Mouse (Mus musculus) liver, embryonic 16.5 days (tissue): Measurements from ENCODE around the gene Phactr2. TPM values are rescaled to one million over a fixed set of nuclear protein-coding genes. Genes with fewer than 3 reads are reported as not detected.

Source experiments
- ATAC-seq: fragments of 200-750 bp; cut with Nextera tagmentation; 2 replicates; pipeline ENCODE4 v1.8.0; 2017; ENCODE audit warnings: low read depth, mild to moderate bottlenecking, moderate number of reproducible peaks, moderate library complexity
- H3K27ac ChIP-seq: fragments of 300-500 bp; sonication (generic); 2 replicates; pipeline ENCODE4 v1.5.1; 2014; ENCODE audit warnings: mild to moderate bottlenecking, low read length
- H3K27me3 ChIP-seq: fragments of 300-500 bp; sonication (generic); 2 replicates; pipeline ENCODE4 v1.6.1; 2014; ENCODE audit warnings: low read depth, low read length, mixed read lengths; ENCODE audit not compliant: control insufficient read depth, insufficient read depth
- H3K36me3 ChIP-seq: fragments of 300-500 bp; sonication (generic); 2 replicates; pipeline ENCODE4 v1.6.1; 2014; ENCODE audit warnings: mild to moderate bottlenecking; ENCODE audit not compliant: control insufficient read depth, insufficient read depth
- H3K4me1 ChIP-seq: fragments of 300-500 bp; sonication (generic); 2 replicates; pipeline ENCODE4 v1.6.1; 2014; ENCODE audit warnings: low read depth, low read length, mixed read lengths; ENCODE audit not compliant: control insufficient read depth
- H3K4me2 ChIP-seq: fragments of 300-500 bp; sonication (generic); 2 replicates; pipeline ENCODE4 v1.6.1; 2014; ENCODE audit warnings: low read depth, low read length, mixed read lengths
- H3K4me3 ChIP-seq: fragments of 300-500 bp; sonication (generic); 2 replicates; pipeline ENCODE4 v1.5.1; 2014; ENCODE audit warnings: low read depth, mild to moderate bottlenecking, low read length
- H3K9ac ChIP-seq: fragments of 300-500 bp; sonication (generic); 2 replicates; pipeline ENCODE4 v1.6.1; 2014; ENCODE audit warnings: low read depth, low read length
- H3K9me3 ChIP-seq: fragments of 300-500 bp; sonication (generic); replicated peaks from 2 replicates; pipeline ENCODE4 v1.6.1; 2016; ENCODE audit warnings: low read length; ENCODE audit not compliant: control insufficient read depth
- WGBS: fragments of 180-500 bp; shearing (Covaris S2); extraction: QIAGEN DNeasy Blood & Tissue Kit; methylation state at CpG from one replicate; pipeline ENCODE4 v1.1.7; 2014; ENCODE audit not compliant: insufficient replicate concordance; 5-methylcytosine and 5-hydroxymethylcytosine counted together
- polyA plus RNA-seq: library from polyadenylated mRNA; unstranded; fragments of >200 nt; fragmentation: Nextera tagmentation; extraction: Ambion mirVana; gene quantifications from 2 replicates; pipeline ENCODE4 v1.2.1, GENCODE M21; 2015

Gene Phactr2
- polyA plus RNA-seq, 1 experiment from 2014 or later = 3.4 TPM

GRCm38 (mm10) chr10:13238188-13238587, 236.0 kb downstream of the Phactr2 start:
- Histone ChIP-seq H3K9ac (no peak overlapping the region), H3K27ac (no peak overlapping the region), H3K4me3 (no peak overlapping the region), H3K9me3 (no peaks in the 10 kb centered on the region), H3K27me3 (no peaks in the 10 kb centered on the region), H3K36me3 (no peaks in the 10 kb centered on the region), H3K4me2 (no peak overlapping the region), H3K4me1 (no peaks in the 10 kb centered on the region)
- 60% methylated on average over 4 of the region's 4 CpGs for WGBS
- no peak for ATAC-seq

- no peak overlapping the region for H3K27ac ChIP-seq
- H3K36me3 ChIP-seq = no peaks in the 10 kb centered on the region
- no peaks in the 10 kb centered on the region for H3K4me1 ChIP-seq
- H3K9ac ChIP-seq = no peak overlapping the region
- H3K9me3 ChIP-seq = no peaks in the 10 kb centered on the region
- WGBS = 62% methylated on average over 5 of the region's 5 CpGs
- H3K4me3 ChIP-seq = no peak overlapping the region
- H3K4me2 ChIP-seq = no peak overlapping the region
- no peak for ATAC-seq
- H3K27me3 ChIP-seq = no peaks in the 10 kb centered on the region
These were observed 237.3 kb downstream of the Phactr2 start for GRCm38 (mm10) chr10:13236866-13237265.

DNA sequence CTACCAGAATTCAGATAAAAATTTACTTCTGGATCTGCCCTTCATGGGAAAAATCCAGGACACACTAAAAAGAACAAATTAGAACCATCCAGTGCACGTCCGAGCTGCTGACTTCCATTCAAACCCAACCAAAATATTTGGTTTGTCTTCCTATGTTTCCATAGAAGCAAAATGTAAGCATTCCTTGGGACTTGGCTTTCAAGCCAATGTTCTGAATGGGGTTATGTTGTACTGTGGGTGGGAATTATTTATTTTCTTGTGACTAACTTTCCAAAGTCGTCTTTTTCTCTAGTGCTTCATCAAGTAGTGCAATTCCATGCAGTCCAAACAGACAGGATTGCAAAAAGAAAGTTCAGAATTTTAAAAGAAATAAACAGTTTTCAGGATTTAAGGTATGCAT, 239.7 kb downstream of the Phactr2 start:
- no peaks in the 10 kb centered on the region for H3K27me3 ChIP-seq
- ATAC-seq = no peak
- no peak overlapping the region for H3K27ac ChIP-seq
- no peaks in the 10 kb centered on the region for H3K36me3 ChIP-seq
- H3K4me2 ChIP-seq = no peak overlapping the region
- no peak overlapping the region for H3K4me3 ChIP-seq
- H3K9ac ChIP-seq = no peak overlapping the region
- H3K4me1 ChIP-seq = no peaks in the 10 kb centered on the region
- 67% methylated on average over 3 of the region's 3 CpGs for WGBS
- no peaks in the 10 kb centered on the region for H3K9me3 ChIP-seq

GRCm38 (mm10) chr10:13233941-13234340, 240.3 kb downstream of the Phactr2 start:
- H3K4me2 ChIP-seq = no peak overlapping the region
- no peak overlapping the region for H3K4me3 ChIP-seq
- H3K36me3 ChIP-seq = no peaks in the 10 kb centered on the region
- H3K4me1 ChIP-seq = no peaks in the 10 kb centered on the region
- ATAC-seq = no peak
- no peak overlapping the region for H3K9ac ChIP-seq
- no peaks in the 10 kb centered on the region for H3K27me3 ChIP-seq
- no peaks in the 10 kb centered on the region for H3K9me3 ChIP-seq
- no peak overlapping the region for H3K27ac ChIP-seq
- 64% methylated on average over 10 of the region's 10 CpGs for WGBS

- H3K9me3 ChIP-seq = no peaks in the 10 kb centered on the region
- H3K4me2 ChIP-seq = no peak overlapping the region
- no peak overlapping the region for H3K9ac ChIP-seq
- H3K27me3 ChIP-seq = no peaks in the 10 kb centered on the region
- ATAC-seq = no peak
- H3K27ac ChIP-seq = no peak overlapping the region
- no peaks in the 10 kb centered on the region for H3K4me1 ChIP-seq
- no peaks in the 10 kb centered on the region for H3K36me3 ChIP-seq
- 60% methylated on average over 2 of the region's 2 CpGs for WGBS
- no peak overlapping the region for H3K4me3 ChIP-seq
These were observed 241.0 kb downstream of the Phactr2 start for GRCm38 (mm10) chr10:13233143-13233622.

DNA sequence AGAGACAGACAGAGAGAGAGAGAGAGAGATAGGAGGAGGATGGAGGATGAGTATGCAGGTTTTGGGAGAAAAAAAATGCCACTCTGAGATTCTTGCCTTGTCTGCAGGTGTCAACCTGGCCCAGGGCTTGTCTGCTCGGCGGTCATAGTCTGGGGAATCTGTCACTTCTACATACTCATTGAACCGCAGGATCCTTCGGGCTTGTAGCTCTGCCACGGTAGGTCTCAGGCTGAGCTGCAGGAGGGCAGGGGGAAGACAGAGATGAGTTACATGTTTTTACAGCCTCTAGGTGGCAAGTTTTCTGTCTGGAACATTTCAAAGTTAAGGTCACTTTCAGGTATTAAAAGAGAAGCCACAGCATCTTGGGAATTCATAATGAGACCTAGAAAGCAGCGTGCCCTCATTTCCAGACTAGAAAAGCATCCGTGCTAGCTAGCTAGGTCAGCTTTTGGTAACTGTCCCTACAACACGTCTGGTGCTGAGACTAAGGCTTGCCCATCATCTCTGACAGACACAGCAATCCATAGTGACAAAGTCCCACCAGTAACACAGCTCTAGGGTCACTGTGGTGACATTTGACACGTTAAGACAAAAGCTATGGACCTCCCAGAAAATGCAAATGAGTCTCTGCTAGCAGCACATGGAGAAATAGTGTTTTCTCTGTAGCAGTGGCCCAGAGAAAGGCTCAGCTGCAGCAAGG, 241.6 kb downstream of the Phactr2 start:
- Histone ChIP-seq H3K4me2 (no peak overlapping the region), H3K4me3 (no peak overlapping the region), H3K27me3 (no peaks in the 10 kb centered on the region), H3K9me3 (no peaks in the 10 kb centered on the region), H3K27ac (no peak overlapping the region), H3K9ac (no peak overlapping the region), H3K4me1 (no peaks in the 10 kb centered on the region), H3K36me3 (no peaks in the 10 kb centered on the region)
- WGBS = 73% methylated on average over 9 of the region's 9 CpGs
- no peak for ATAC-seq

GRCm38 (mm10) chr10:13230716-13231115, 243.5 kb downstream of the Phactr2 start:
- no peaks in the 10 kb centered on the region for H3K9me3 ChIP-seq
- H3K27ac ChIP-seq = no peak overlapping the region
- 71% methylated on average over 7 of the region's 7 CpGs for whole genome bisulfite sequencing
- H3K4me2 ChIP-seq = no peak overlapping the region
- H3K4me1 ChIP-seq = no peaks in the 10 kb centered on the region
- H3K9ac ChIP-seq = no peak overlapping the region
- H3K4me3 ChIP-seq = no peak overlapping the region
- H3K36me3 ChIP-seq = no peaks in the 10 kb centered on the region
- H3K27me3 ChIP-seq = no peaks in the 10 kb centered on the region
- ATAC-seq = no peak

DNA sequence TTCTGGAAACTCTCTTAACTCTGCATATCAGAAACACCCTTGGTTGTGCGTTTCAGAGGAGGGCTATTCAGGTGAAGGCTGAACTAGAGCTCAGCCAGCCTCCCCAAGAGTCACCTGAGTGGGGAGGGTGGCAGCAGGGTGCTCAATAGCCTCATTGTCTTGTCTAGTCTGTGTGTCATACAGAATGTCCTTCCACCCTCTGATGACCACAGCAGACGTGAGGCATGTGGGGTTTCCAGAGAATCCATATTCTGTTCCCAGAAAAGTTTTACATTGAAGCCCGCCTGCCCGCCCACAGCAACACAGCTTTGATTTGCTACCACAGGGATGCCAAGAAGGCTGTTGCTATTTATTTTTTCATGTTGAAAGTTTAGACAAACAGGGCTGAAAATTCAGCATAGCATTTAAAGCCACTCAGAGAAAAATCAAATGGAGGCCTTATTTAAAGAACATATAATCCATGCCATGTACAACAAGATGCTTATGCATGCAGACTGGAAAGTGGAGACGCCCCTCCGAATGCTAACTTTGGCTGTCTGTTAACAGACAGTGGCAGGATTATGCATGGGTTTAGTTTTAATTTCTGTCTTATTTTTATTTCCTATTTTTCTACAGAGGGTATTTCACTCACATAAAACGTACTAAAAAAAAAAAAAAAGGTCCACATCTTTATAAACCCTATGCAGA, 248.7 kb downstream of the Phactr2 start:
- Histone ChIP-seq H3K9ac (no peak overlapping the region), H3K4me2 (no peak overlapping the region), H3K27me3 (no peaks in the 10 kb centered on the region), H3K4me1 (no peaks in the 10 kb centered on the region), H3K4me3 (no peak overlapping the region), H3K36me3 (no peaks in the 10 kb centered on the region), H3K9me3 (no peaks in the 10 kb centered on the region), H3K27ac (no peak overlapping the region)
- WGBS = 51% methylated on average over 7 of the region's 7 CpGs
- ATAC-seq = no peak

- WGBS = 61% methylated on average over 3 of the region's 3 CpGs
These were observed 252.1 kb downstream of the Phactr2 start for GRCm38 (mm10) chr10:13222135-13222534.

More at GRCm38 (mm10) chr10:13222135-13222534, 252.1 kb downstream of the Phactr2 start:
- Histone ChIP-seq H3K27me3 (no peaks in the 10 kb centered on the region), H3K27ac (no peak overlapping the region), H3K4me3 (no peak overlapping the region), H3K9me3 (no peaks in the 10 kb centered on the region), H3K4me1 (no peaks in the 10 kb centered on the region), H3K9ac (no peak overlapping the region), H3K4me2 (no peak overlapping the region), H3K36me3 (no peaks in the 10 kb centered on the region)
- ATAC-seq = no peak
